Mouse (Mus musculus) A20 (cell line): ENCODE data around the gene Sult6b2.

Experiments used
- DNase-seq: peaks from one replicate; pipeline ENCODE4 v3.0.0-alpha.2; 2011; ENCODE audit warnings: low read depth, low spot score

Gene Sult6b2

DNA sequence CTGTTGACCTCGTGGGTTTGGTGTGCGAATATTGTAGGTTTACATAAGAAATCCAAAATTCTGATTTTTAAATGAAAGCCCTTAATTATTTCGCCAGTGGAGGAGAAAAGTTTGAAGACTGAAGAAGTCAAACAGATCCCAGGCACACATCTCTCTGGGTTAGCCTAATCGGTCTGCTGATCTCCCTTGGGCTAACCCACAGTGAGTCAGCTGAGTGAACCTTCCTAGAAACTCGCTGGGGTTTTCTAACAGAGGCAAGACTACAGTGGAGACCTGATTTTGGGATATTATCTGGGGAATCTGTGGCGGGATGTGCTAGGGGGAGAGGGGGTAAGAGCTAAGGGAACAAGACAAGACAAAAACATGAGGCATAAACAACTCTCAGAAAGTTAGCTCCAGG, 5.9 kb upstream of the Sult6b2 start:
- DNase-seq: no peak

DNA sequence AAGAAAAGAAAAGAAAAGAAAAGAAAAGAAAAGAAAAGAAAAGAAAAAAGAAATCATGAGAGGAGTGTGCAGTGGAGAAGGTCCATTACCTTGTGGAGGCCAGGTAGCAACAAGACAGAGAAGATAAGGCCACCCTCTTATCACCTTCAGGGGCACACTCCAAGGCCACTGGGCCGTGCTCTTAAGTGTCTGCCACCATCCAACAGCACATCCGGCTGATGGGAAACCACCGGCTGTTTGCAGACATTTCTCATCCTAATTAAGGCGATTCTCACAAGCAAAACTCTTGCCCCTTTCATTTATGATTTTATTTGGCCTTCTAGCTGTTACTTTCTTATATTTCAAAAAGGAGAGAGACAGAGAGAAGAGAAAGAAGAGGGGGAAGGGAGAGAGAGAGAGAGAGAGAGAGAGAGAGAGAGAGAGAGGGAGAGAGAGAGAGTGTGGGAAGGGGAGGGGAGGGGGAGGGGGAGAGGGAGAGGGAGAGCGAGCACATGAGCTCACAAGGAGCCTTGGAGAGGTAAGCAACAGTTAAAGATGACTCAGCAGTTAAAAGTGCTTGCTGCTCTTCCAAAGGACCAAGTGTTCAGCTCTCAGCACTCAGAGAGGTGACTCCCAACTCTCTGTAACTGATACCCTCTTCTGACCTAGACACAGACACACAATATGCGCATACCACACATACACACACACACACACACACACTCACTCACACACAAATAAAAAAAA, 5.2 kb upstream of the Sult6b2 start:
- peak; percentile 9 for DNase-seq

DNA sequence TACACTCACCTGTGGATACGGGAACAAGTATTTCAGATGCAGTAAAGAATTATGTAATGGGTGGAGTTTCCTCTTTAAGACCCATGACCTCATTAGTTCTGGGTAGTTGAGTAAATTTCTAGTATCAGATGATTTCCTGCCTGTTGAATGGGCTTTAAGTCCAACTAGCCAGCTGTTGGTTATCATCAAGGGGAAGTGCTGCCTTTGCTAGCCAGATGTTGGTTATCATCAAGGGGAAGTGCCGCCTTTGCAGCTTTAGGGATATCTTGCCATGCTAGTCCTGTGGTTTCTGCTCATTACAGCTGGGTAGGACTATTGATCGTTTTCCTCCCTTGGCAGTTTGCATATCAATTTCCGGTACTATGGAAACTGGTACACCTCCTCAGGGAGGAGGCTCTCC, 2.0 kb upstream of the Sult6b2 start:
- DNase-seq: peak; percentile 34

DNA sequence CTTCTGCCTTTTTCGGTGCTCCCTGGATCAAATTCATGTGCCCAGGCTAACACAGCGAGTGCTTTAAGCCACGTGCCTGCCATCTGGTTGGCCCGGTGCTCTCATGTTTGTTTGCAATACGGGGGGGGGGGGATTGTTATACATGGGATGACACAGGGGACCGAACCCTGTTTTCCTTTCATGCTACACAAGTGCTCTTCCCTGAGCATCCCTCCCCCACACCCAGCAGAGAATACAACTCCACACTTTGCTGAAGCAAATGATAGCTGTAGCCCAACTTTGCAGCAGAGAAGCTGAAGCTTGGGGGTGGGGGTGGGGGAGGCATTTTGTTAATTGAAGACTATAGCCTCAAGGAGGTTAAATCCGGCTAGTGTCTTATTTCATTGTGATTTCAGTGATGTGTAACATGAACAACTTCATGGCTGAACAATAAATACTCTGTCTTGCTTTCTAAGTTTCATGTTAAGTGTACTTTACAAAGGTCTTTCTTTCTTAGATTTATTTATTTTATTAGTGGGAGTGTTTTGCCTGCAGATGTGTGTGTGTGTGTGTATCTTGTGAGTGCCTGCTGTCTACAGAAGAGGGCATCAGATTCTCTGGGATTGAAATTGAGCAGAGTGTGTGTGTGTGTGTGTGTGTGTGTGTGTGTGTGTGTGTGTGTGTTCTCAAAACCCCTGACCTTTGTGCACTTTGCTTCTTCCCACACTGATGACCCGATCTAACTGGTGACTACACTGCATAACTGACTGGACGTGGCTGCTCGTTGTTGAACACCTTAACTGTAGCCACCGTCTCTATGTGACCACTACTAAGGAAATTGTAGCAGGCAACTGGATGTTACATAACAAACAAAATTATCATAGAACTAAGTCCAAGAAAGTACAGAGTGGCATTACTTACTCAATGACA, 1.4 kb downstream of the Sult6b2 start:
- no peak for DNase-seq

DNA sequence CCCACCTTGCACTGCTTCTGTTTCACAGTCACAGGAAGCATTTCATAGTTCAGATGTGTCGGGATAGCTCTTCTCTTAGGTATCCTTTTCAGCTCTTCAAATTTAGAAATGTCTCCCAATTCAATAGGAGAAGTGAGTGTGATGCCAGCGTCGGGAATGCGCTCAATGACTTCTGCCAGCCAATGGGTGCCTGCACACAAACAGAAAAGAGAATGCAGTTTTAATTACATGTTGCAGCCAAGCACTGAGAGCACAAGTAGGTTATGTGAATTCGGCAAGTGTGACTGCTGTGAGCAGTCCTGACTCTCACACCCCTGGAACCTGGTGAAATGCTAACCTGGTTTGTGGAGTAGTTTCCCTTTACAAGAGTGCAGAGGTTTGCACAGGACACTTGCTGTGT, 2.6 kb downstream of the Sult6b2 start:
- no peak for DNase-seq

DNA sequence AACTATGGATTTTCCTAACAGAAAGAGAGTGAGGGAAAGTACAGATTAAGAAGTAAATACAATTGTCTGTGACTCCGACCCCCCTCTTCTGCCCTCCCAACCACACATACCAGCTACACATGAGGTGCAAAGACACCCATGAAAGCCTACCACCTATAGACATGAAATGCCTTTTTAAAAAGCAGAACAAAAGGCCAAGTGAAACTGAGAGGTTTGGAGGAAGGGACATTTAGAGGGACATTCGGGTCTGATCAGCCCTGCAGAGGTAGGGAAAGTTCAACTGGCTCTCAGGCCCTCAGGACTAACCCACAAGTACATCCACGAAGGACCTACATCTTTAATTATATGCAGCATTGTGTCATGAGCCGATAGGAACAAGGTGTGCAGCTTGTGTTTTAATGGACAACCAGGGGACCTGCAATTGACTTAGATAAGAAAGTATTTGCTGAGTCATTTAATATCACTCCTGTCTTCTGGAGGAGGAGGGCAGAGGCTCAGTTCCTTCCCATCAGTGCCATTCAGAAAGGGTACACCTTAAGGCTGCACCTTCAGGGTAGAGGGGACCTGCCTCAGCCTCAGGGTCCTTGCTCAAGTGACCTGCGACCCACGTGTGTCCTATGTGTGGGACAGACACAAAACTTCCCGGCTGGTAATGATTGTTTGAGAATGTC, 4.5 kb downstream of the Sult6b2 start:
- DNase-seq: no peak

DNA sequence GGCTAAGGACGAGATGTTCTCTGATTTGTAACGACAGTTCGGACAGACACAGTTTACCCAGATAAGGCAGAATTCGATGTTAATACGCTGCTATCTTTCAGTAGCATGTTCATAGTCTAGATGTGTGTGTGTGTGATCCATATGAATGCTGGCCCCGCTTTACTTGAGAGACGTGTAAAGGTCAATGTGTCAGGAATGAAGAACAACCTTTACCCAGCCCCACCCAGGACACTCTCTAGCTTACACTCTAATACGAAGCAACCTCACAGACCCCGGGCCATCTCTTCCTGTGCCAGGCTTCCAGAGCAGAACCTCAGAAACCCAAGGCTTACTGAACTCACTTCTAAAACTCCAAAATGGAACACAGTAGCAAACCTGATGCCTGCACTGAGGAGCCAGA, 5.5 kb downstream of the Sult6b2 start:
- DNase-seq: no peak

DNA sequence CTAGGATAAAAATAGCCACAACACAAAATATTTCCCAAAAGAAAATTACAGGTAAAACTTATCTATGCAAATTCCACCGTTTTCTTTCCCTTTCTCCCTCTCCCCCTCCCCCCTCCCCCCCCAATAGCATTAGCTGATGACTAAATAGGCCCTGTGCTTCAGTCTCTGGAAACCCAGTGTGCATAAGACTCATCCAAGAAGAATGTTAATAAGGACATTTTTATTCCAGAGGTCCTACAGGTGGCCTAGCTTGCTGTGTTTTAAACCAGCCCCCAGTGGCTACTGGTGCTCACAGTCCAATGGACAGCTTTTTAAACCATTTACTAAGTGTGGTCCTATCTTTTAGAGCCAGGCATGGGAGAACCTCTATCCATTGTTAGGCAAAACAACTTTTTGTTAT, 6.3 kb downstream of the Sult6b2 start:
- DNase-seq: no peak

DNA sequence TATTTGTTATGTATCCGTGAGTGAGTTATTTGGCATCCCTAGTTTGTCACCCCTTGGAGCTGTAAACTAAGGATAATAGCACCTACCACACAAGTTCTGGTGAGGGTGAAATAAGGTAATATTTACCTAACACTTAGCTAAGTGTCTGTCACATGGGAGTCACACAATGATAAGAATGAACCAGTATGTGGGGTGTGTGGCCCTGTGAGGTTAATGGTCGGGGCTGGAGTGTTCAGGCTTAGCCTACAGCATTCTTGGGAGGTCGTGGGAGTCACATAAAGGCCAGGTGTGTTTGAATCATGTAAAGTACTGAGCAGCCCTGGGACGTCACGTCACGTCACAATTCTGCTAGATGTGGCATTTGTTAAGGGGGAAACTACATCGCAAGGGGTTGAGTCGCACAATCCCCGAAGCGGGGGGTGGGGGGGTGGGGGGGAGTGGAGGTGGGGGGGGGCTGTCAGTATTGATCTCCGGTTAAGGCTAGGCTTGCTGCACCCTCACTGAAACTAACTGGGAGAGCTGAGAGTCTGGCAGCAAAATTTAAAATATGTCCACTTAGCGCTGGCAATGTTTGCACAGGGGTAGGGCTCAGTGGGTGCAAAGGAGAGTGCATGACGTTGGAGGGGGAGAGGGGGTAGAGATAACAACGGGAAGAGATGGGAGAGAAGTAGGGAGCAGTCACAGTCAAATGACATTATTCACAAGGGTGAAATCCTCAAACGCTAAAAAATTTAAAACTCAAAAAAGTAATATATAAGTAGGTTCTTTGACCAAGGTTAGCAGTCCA, 8.5 kb downstream of the Sult6b2 start:
- no peak for DNase-seq

DNA sequence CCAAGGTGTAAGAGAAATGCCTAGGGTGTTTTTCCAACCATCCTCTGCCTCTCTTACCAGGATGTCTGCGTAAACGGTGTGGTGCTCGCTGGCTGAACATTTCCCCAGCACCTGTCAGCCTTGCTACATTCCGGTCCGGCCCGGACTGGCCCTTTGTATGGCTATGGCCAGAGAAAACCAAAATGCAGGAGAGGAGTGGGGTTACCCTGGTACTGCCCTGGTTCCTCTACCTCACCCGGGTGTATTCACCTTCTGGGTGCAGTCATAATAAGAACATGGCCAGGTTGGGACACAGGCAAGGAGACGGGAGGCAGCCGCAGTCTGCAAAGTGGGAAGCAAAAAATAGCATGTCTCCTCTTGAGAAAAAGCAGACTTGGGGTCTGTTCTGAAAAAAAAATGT, 9.2 kb downstream of the Sult6b2 start:
- no peak for DNase-seq

DNA sequence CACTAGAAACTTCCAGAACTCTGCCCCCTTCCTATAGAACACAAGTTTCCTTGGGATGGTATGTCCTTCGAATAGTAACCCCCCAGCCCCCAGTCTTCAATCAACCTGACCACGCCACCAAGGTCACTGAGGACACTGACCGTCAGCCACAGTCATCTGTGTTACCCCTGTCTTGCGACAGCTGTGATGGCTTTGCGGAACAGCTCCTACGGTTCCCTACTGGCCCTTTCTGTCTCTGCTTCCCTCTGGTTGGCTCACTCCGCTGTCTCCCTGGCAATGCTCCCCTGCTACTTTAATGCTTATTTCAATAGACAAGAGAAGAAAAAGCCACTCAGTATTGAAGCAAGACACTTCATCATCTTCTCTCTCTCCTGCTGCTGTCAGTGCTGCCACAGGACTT, 10.8 kb downstream of the Sult6b2 start:
- DNase-seq: no peak

DNA sequence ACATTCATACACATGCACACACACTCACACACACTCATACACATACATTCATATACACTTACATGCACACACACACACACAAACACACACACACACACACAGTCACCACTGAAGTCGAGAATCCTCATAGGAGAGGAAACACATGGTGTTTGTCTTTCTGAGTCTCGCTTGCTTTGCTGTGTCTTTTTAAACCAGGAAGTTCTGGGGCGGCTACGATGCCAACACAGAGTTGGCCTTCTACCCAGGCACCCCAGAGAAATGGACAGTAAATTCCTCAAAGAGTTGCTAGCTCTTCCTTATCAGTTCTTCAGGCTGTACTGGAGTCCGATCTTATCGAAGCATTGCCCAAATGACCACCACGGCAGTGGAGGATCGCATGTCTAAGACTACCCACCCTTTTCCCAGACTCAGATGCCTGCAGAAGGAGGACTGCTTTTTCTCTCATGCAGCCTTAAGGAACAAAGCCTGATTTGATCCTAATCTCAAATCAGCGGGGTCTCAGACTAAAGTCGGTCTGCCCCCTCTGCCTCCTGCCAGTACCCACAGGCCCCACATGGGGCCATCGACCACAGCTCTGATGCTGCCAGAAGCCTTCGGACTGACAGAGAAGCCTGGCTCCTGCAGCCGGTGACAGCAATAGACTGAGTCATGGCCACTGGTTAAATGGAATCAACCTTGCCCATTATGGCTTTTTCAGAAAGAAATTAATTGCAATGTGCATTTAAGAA, 11.9 kb downstream of the Sult6b2 start:
- DNase-seq: no peak

DNA sequence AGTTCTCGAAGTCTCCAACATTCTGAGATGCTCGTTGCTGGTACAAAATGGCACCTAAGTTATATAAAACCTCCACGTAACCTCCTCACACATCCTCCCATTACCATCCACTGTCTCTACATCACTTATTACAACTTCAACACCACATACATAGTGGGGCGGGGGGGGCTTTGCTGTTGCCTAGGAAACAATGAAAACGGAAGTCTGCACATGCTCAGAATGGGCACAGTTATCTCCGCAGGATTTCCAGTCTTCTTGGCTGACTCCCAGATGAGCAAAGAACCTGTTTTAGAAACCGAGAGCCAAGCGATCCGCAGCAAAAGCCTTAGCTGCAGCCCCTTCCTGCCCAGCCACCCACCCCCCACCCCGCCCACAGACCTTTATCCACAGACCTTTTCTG, 14.6 kb downstream of the Sult6b2 start:
- no peak for DNase-seq

DNA sequence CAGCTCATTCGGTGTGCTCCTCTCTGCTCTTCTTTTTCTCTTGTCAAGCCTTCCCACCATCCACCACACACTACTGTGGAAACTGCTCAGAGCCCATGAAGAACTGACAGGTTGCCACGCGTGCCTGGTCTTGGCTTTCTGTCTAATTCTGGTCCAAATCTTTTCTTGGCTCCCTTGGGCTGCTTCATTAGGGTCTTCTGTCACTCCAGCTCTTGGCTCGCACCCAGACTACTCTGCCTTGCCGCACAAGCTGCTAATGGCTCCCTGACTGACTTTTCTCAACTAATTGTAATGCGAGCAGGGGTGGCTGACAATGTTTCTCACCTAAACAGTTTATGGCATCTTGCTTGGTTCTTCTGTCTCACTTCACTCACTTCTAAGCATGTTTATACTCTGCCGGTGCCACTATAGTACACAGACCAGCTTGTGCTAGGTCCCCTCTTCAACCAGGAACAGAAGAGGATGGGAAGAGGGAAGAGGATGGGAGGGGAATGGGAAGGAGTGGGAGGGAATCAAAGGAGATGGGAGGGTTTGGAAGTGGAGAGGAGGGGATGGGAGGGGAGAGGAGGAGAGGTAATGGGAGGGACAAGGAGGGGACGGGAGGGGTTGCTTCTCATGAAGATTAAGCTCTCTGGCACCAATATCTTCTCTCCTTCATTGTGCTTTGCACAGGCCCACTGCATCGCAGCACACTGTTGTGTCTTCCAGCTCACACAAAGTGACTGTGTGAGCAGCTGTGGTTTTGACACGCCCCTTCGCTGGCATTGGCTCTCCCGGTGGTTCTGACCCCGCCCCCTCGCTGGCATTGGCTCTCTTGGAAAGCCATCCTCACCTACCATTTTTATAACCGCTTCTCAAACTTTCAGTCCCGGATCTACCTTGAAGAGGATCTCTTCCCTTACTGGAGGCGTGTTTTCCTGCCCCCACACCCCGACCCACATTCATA, 16.0 kb downstream of the Sult6b2 start:
- peak; percentile 48 for DNase-seq

DNA sequence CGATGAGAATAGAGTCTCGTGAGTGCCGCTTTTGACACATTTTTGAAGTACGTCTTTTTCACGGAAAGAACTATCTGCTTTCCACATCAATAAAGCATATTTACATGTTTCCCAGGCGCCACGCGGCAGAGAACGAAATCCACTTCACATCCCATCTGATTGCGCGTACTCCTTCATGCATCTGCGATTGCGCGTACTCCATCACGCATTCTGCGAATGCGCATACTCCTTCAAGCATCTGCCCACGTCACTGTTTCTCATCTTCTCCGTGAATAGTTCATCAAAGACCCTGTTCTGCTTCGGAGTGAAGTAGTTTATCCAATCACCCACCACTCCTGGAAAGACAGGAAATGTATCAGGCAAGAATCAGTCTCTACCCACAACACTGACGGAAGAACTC, 18.2 kb downstream of the Sult6b2 start:
- DNase-seq: no peak

DNA sequence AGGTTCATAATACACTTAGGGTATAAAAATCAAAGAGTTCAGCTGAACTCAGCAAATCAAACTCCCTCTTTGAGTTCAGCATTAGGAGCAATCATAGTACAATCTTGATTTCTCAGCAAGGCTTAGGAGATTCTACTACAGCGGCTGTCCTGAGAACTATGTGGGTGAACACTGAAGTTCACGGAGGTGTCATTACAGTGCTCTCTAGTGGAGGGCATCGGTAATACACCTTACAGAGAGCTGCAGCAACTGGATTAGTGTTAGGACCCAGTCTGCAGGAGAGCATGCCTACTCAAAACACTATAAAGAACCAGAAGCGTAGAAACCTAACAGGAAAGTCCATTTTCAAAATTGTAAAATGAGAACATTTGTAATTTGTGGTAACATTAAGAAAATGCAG, 19.0 kb downstream of the Sult6b2 start:
- DNase-seq: peak; percentile 69

DNA sequence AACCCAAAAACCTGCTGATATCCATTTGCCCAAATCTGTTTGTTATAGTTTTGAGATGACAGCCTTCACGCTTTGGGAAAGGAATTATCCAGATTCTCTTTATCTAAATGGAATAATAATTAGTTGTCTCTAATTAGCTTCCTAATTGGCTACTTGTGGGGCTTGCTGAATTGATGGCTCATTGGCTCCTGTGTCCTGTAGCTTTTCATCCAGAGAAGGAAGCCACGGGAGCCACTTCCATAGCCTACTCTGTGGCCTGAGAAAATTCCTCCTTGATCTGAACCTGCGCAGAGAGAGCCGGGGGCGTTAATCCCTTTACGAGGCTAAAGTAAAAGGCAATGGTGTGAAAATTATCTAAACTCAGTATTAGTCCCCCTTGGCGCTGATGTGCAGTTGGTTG, 23.0 kb downstream of the Sult6b2 start:
- no peak for DNase-seq

DNA sequence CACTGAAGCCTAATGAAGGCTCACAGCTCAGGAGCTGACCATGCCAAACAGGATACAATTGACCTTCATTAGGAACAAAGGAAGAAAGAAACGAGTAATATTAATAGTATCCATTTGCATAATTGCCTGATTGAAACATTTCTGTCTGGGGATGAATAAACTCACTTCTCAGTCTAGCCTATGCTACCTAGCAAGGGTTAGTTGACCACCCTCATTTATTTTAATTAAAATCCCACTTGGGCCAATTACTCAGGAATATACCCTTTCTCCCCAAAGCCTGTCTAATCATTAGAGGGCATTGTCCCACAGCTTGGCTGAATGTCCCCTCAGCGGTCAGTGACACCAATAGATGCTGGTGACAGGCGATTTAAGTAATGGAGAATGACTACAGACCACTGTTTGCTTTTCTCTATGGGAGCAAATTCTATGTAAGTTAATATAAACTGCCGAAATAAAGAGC, 23.7 kb downstream of the Sult6b2 start:
- no peak for DNase-seq

DNA sequence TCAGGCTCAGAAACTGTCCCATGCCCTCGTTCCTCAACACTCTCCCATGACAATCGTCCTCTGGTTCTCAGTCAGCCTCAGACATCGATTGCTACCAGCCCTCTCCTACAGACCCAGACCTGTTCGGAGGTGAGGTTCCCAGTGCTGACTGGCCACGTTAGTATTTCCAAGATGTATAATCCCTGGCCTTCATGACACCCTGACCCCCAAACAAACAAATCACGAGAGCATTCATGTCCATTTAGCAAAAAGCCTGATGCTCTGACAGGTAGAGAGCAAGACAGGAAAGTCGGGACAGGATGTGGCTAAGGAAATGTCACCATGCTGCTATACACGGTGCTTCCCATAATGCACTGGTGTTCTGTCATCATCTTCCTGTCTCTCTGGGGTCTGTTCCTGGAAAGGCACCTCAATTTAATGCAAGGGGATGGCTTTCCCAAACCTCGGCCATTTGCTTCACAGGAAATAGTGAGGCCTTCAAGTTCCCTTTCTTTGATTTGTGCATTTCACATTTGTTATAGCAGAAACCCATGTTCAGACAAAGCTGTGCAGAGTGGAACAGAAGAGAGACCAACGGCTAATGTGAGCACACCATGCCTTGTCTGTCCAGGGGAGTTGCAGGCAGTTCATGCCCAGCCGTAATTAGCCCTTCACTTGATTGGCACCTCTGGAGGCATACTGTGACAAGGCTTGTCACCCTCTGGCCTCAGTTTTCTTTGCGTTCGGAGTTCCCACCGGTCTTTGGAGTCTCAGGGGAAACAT, 24.3 kb downstream of the Sult6b2 start:
- no peak for DNase-seq
